Mouse (Mus musculus): ENCODE results near the gene Nap1l5. TPM values are rescaled to one million over a fixed set of nuclear protein-coding genes. Genes with fewer than 3 reads are reported as not detected.

The Nap1l5 gene
- 72.6 and 113 TPM in 2 replicates for polyA plus RNA-seq (2012; rRNA removed)

DNA sequence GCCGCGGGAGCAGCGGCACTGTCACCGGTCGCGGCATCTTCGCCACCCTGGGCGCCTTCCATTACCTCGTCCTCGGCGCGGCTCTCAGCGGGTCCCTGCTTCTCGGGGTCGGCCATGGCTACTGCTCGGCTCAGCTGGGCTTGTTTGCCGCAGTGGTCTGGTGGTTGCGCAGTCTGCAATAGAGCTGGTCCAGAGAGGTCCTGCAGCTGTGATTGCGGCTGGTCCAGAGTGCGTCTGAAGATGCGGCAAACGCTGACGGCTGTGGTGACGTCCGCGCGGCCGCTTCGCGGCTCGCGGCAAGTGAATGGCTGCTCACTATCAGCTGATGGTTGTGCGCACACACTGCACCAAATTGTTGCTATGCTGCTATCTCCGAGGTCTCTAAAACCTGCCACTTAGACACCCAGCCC lies at the start of gene Nap1l5:
Gene Nap1l5, minus strand, starts transcription at position 225 of the 410 bp plus-strand sequence.
- TF ChIP-seq CTCF (IDR thresholded peaks at IDR 0.05; ENCODE audit: borderline replicate concordance, extremely low read depth, insufficient read depth, insufficient read length) = no peak
- no peak for TF ChIP-seq POLR2A (IDR thresholded peaks at IDR 0.05; ENCODE audit: borderline replicate concordance, extremely low read depth, insufficient read depth, insufficient read length, poor library complexity, severe bottlenecking)

DNA sequence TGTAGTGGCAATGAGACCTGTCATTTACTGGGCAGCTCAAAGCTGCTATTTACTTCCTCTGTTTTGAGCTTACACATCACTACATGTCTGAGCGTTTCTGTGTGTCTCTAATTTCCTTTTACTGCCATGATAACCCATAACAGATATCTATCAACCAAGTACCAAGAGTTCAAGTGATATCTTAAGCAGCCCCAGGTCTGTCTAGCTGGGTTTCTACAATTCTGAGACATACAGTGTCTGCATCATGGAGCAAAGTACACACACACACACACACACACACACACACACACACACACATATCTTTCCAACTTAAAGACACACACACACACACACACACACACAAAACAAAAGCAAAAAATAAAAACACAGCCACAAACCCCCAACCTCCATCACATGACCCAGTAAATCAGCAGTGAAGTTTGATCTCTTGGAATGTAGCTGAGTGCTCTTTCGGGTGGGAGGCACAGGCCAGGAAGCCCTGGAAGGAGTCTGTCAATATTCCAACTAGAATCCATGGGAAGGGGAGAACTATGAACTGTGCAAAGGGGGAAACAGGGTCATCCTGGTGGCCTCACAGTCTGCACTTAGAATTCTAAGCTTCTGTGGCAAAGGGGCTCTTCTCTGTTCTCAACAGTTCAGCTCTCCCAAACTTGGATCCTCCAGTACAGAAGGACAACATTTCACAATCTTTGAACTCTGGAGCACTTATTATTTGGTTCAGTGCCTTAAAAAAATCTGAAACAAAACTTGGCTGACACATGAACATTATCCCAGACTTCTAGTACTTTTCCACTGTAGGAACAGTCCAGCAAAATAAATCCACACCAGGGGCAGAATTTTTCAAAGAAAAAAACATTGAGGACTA lies 44.5 kb upstream of the Nap1l5 start:
- TF ChIP-seq POLR2A (IDR thresholded peaks at IDR 0.05; ENCODE audit: borderline replicate concordance, extremely low read depth, insufficient read depth, insufficient read length, poor library complexity, severe bottlenecking) (no peak), CTCF (IDR thresholded peaks at IDR 0.05; ENCODE audit: borderline replicate concordance, extremely low read depth, insufficient read depth, insufficient read length) (no peak)
- DNase-seq (ENCODE audit: low read depth) = no peak

More for the DNA sequence above, at the start of gene Nap1l5:
- DNase-seq (ENCODE audit: low read depth) = peak; percentile 89

DNA sequence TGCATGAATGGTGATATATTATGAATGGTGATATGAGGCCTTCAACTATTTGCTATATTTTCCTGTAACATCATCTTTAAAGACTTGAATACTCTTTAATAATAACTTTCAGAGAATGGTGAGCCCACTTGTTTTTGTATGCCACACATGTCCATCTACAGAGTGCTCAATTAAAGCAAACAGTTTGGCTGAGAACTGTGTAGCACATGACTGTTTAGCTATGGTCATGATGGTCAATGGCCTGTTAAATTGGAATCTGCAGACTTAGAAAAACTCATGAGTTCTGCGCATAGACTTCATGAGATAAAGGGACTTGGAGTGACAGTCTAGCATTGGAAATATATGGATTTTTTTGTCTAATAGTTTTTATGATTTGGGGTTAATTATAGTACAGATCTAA lies 43.5 kb upstream of the Nap1l5 start:
- TF ChIP-seq POLR2A (IDR thresholded peaks at IDR 0.05; ENCODE audit: borderline replicate concordance, extremely low read depth, insufficient read depth, insufficient read length, poor library complexity, severe bottlenecking) = no peak
- TF ChIP-seq CTCF (IDR thresholded peaks at IDR 0.05; ENCODE audit: borderline replicate concordance, extremely low read depth, insufficient read depth, insufficient read length) = no peak
- DNase-seq (ENCODE audit: low read depth) = no peak

DNA sequence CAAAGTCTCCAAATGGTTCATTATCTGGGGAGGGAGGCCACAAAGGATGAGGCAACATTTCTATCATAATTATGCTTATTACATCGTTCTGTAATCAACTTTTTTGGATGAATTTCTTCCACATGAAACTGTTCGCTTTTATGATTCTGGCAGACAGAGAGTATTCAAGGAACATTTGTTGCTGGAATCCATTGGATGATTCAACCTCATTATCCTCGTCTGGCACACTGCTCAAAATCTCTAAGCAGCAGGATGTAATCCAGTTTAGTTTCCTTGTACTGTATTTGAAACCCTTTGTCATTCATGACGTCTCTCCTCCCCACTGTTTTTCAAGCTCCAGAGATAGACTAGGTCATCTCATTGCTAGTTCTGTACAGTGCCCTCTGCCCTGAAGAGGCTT lies 40.0 kb upstream of the Nap1l5 start:
- no peak for TF ChIP-seq CTCF (IDR thresholded peaks at IDR 0.05; ENCODE audit: borderline replicate concordance, extremely low read depth, insufficient read depth, insufficient read length)
- no peak for TF ChIP-seq POLR2A (IDR thresholded peaks at IDR 0.05; ENCODE audit: borderline replicate concordance, extremely low read depth, insufficient read depth, insufficient read length, poor library complexity, severe bottlenecking)
- no peak for DNase-seq (ENCODE audit: low read depth)

DNA sequence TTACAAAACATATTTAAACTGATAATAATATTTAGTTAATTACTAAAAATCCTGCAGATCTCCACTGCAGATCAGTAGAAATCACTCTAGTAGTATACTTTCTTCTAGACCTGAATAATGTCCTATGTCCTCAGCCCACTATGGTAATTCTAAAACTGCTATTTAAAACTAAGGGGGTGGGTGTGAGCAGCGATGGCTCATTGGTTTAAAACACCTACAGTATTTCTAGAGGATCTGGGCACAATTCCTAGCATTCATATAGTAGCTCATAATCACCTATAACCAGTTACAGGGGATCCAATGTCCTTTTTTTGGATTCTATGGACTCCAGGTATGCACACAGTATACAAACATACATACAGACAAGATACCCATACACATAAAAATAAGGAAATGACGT lies 39.4 kb upstream of the Nap1l5 start:
- TF ChIP-seq POLR2A (IDR thresholded peaks at IDR 0.05; ENCODE audit: borderline replicate concordance, extremely low read depth, insufficient read depth, insufficient read length, poor library complexity, severe bottlenecking) = no peak
- no peak for TF ChIP-seq CTCF (IDR thresholded peaks at IDR 0.05; ENCODE audit: borderline replicate concordance, extremely low read depth, insufficient read depth, insufficient read length)
- DNase-seq (ENCODE audit: low read depth) = no peak

DNA sequence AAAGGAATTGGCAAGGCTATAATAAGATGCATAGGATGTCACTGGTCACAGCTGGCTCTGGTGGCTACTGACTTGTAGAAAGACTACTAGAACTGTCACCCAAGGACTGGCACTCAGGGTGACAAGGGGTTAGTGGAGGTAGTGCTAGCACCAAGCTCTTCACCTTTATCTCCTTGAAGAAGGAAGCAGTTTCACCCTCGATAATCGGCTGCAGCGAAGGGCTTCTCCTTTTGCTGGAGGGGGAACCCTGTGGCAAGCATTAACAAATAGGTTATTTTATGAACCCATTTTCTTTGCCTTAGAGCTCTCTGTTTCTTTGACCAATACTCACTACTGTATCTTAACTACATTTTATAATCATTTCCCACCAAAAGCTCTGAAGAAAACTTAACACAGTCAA lies 37.1 kb upstream of the Nap1l5 start:
- no peak for DNase-seq (ENCODE audit: low read depth)
- TF ChIP-seq CTCF (IDR thresholded peaks at IDR 0.05; ENCODE audit: borderline replicate concordance, extremely low read depth, insufficient read depth, insufficient read length) (no peak), POLR2A (IDR thresholded peaks at IDR 0.05; ENCODE audit: borderline replicate concordance, extremely low read depth, insufficient read depth, insufficient read length, poor library complexity, severe bottlenecking) (no peak)

DNA sequence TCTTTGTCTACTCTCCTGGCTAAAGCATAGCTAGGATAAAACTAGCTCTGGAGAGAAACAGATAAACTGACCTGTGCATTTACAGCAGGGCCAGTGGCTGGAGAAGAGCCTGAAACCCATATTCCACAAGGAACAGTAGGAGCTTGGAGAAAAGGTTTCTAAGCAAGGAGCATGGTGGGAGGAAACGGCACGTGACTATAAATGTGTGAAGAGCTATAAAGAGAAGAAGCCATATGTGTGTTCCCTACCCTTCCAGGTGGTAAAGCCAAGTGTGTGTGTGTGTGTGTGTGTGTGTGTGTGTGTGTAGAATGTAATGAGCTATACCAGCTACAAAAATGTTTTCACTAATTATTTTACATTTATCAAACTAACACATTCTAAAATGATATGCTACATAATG lies 35.4 kb upstream of the Nap1l5 start:
- DNase-seq (ENCODE audit: low read depth) = no peak
- TF ChIP-seq POLR2A (IDR thresholded peaks at IDR 0.05; ENCODE audit: borderline replicate concordance, extremely low read depth, insufficient read depth, insufficient read length, poor library complexity, severe bottlenecking) (no peak), CTCF (IDR thresholded peaks at IDR 0.05; ENCODE audit: borderline replicate concordance, extremely low read depth, insufficient read depth, insufficient read length) (no peak)

DNA sequence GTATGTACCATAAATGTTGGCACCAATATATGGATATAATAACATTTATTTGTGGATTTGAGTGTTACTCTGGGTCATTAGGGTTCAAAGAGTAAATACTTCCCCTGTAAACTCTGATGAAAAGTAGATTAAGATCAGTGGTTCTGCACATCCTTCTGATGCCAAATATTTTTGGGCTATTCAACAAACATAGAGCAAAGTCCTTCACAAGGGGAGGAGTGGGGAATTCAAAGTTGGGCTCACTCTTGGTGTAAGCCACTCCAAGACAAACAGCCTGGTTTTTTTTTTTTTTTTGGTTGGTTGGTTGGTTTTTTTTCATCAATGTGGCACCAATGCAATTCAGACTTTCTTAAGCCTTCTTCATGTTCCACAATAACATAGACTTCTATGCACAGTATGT lies 30.9 kb upstream of the Nap1l5 start:
- no peak for TF ChIP-seq CTCF (IDR thresholded peaks at IDR 0.05; ENCODE audit: borderline replicate concordance, extremely low read depth, insufficient read depth, insufficient read length)
- TF ChIP-seq POLR2A (IDR thresholded peaks at IDR 0.05; ENCODE audit: borderline replicate concordance, extremely low read depth, insufficient read depth, insufficient read length, poor library complexity, severe bottlenecking) = no peak

DNA sequence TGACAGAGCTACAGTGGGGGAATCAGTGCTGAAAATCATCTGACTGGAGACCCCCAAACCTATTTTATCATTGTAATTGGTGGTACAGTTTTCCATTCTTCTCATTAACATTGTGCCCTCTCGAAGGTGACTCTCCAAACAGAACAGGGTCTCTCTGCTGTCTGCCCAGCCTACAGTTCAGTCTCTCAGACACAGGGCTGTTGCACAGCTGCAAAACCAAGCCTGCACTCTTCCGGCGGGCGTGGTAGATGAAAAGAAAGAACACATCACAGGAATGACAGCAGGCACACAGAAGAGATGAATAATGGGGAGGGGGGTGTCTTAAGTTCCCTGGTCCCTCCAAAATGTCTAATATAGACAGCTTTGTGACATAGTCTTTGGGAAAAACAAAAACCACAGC lies 27.3 kb upstream of the Nap1l5 start:
- peak; percentile 63 for DNase-seq (ENCODE audit: low read depth)
- TF ChIP-seq POLR2A (IDR thresholded peaks at IDR 0.05; ENCODE audit: borderline replicate concordance, extremely low read depth, insufficient read depth, insufficient read length, poor library complexity, severe bottlenecking) = no peak
- TF ChIP-seq CTCF (IDR thresholded peaks at IDR 0.05; ENCODE audit: borderline replicate concordance, extremely low read depth, insufficient read depth, insufficient read length) = no peak

More for the DNA sequence above, 30.9 kb upstream of the Nap1l5 start:
- DNase-seq (ENCODE audit: low read depth) = no peak

DNA sequence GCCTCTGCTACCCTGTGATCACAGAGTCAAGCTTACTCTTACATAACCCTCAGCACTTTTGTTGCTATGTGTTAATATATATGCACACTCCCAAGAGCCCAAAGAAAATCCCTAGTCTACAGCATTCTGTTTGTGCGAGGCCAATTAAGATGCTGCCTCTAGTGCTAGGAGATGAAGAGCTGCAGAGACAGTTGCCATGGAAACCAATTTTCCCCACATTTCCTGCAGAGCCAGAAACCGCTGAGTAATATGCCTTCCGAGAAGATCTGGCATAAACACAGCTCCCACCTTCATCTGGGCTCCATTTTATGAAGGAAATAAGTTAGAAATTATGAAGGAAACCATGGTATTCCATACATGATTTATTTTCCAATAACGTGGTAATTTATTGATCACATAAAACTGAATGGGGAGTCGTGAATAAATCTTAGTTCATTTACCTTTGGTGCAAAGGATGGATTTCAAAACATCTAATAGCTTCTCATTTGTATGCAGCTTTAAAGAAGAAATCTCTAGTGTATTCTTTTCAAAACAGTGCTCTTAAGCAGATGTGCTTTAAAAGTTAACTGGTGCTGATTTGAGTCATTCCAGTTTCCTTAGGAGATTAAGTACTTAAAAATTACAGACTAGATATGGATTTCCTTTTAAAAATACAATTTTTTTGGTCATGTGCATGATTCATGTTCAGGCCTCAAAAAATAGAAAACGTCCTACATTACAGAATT lies 26.5 kb upstream of the Nap1l5 start:
- TF ChIP-seq POLR2A (IDR thresholded peaks at IDR 0.05; ENCODE audit: borderline replicate concordance, extremely low read depth, insufficient read depth, insufficient read length, poor library complexity, severe bottlenecking) = no peak
- TF ChIP-seq CTCF (IDR thresholded peaks at IDR 0.05; ENCODE audit: borderline replicate concordance, extremely low read depth, insufficient read depth, insufficient read length) = no peak
- peak; percentile 99 for DNase-seq (ENCODE audit: low read depth)

DNA sequence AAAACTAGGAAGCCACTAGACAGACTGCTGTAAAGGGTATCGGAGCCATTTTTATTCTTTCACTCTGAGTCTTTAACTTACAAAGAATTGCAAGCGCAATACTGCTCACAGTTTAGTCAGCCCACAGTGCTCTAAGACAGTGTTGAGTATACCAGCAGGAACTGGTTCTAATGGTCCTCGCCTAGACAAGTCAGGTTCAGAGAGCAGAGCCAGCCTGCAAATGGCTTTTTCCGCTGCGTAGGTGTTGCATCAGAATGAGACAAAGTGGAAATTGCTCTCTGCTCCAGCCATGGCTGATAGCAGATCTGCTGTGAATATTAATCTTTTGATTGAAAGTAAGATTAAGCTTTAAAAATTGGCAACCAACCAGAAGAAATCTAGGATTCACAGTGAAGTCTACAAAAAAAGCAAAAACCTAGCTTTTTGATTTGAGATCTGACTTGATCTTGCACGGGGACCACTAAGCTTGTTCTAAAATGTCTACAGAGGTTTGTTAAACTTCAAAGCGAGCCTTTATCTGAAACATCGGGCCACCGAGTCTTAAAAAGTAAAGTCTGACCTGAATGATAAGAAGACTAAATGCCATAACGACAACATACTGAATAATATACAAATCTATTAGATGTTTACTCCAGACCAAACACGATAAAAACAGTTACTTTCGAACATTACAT lies 25.8 kb upstream of the Nap1l5 start:
- DNase-seq (ENCODE audit: low read depth) = peak; percentile 69
- TF ChIP-seq CTCF (IDR thresholded peaks at IDR 0.05; ENCODE audit: borderline replicate concordance, extremely low read depth, insufficient read depth, insufficient read length) = no peak
- TF ChIP-seq POLR2A (IDR thresholded peaks at IDR 0.05; ENCODE audit: borderline replicate concordance, extremely low read depth, insufficient read depth, insufficient read length, poor library complexity, severe bottlenecking) = no peak

Data from brain, embryonic 14.5 days (tissue).